Mouse (Mus musculus) kidney, adult 18-20 months (tissue): ENCODE measurements at regions not wholly inside any gene's neighbourhood (a gene's known extent, or its start where the extent isn't known, plus 50 kb on each side); places are given as distances from the start of the nearest gene placed in this dataset.

Experiments used
- DNase-seq: peaks from one replicate; pipeline ENCODE4 v3.0.0; 2021

DNA sequence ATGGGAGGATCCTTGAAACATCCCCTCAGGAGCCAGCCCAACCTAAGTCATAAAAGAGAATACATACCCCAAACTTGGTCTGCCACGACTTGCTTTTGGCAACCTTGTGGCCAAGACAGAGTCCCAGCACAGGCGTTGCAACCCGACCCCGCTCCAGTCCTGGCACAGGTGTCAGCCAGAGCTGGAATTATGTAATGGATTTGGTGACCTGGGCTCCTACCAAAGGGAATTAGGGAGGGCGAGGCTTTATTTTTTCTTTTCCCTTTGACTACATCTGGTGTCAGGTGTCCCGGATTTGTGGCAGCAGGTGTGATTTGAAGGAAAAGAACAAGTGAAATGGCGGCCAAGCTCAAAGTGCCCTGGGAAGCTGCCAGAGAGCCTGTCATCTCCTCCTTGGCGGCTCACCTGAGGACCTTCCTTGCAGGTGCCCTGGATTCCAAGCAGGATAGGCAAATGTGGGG lies 212.9 kb downstream of the Mef2c start:
- no peak for DNase-seq

GRCm38 (mm10) chr13:83717686-83718210 lies 213.9 kb downstream of the Mef2c start:
- no peak for DNase-seq

- no peak for DNase-seq
Measured at GRCm38 (mm10) chr13:83718431-83719410, 214.9 kb downstream of the Mef2c start.

DNA sequence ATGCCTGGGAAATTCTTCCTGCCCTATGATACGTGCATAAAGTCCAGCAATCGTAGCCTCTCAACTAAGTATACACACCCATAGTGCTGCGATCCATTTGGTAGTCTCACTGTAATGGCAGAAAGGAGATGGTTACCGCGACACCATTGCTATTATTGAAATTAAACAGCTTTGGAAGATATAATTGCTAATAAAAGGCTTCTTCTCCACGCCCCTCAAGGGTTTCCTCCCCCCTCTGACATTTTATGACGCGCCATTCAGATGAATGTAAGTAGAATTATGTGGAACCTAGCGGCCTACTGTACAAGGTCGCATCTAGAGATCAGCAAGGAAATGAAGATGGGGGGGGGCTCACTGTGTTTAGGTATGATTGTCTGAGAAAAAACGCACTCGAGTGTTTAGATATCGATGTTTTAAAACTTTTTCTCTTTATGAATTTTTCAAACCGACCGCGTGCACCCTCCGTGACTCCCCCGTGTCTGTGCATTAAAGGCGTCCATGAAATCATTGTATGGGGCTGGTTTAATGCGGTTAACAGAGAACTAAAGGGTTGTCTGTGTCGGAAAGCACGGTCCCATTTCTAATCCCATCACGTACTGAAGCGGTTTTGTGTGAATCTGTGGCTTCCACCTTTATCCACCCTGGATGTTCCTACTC lies 215.9 kb downstream of the Mef2c start:
- DNase-seq = no peak

DNA sequence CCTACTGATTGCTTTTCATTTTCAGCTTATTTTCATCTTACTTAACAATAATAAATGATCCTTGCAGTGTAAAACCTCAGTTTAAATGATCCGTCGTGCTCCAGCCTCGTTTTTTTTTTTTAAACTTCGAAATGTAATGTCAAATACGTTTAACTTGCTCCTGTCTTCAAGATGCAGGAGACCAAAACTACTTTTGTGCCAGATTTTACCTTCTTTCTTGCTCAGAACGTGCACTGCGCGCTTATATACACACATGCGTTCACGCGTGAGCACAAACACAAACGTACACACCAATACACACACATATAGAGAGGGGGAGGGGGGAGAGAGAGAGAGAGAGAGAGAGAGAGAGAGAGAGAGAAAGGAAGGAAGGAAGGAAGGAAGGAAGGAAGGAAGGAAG lies 216.5 kb downstream of the Mef2c start:
- no peak for DNase-seq

DNA sequence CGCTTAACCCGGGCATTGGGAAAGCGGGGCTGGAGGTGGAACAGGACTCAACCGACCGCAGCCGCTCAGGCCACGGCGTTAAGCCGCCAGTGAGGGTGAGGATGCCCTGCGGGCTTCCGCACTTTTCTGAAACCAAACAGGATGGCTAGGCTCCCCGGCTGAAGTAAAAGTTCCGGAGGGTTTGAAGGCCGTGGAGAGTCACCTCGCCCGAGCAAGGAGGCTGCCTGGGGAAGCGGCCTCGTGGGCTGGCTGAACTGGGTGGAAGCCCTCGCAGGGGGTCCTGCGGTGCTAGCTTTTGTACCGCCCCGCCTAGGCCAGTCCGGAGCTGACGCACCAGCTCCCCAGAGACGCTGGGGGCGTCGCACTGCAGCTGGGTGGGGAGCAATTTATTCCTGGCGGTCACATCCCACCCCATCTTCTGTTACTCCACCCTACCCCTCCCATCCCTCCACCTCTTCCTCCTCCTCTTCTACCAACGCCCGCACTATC lies 217.1 kb downstream of the Mef2c start:
- DNase-seq = no peak

GRCm38 (mm10) chr13:83721563-83721962 lies 217.7 kb downstream of the Mef2c start:
- no peak for DNase-seq

- DNase-seq = no peak
Measured at GRCm38 (mm10) chr13:83722241-83722640, 218.4 kb downstream of the Mef2c start.

DNA sequence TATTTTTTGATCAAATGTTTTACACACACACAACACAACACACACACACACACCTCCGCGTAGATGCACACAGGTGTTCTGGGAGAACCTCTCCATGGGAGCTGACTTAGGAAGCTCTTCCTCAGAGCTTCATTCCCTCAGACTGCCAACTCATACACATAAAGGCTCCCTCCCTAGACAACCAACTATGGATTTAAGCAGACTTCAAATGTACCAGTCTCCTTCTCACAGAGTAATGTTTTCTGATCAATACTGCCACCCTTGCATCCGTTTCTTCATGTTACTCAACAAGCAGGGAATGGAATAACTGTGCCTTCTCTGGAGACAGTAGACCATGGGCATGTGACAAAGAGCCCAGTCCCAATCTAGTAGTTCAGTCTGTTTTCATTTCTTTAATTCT lies 219.0 kb downstream of the Mef2c start:
- DNase-seq = no peak

- DNase-seq = no peak
Measured at GRCm38 (mm10) chr13:83723396-83723795, 219.6 kb downstream of the Mef2c start.

DNA sequence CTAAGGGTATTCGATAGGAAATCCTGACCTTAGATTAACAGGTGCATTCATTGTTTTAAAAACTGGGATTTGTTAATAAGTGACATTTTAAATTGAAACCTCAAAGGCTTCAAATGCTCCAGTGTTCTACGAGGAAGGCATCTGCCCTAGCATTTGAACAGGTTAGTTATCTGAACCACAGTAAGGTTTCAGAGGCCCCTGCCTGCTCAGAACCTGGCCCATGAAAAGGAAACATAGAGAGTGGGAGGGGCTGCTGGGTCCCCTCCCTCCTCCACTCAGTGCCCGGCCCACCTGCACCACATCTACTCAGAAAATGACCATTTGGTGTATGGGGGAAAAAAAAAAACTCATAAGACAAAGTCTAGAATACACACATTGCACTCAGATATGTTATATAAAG lies 220.4 kb downstream of the Mef2c start:
- DNase-seq = no peak

DNA sequence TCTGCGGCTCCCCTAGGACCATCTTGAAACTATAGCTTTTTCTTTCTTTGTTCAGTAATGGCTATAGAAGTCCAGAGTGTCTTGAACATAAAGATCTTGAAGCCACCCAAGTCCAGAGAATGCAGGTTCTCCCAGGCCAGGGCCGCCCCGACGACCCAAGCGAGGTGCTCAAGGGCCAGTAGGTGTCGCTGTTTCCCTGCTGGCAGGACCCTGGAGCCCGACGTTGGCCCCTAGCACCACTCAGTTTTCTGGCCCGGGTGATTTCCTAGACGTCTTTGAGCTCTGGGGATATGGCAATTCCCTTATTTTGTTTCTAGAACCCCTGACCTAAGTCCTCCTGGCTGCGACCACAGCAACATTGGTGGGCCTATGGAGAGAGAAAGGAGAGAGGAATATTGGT lies 221.2 kb downstream of the Mef2c start:
- peak; percentile 54 for DNase-seq

- DNase-seq = no peak
Measured at GRCm38 (mm10) chr13:83725831-83726230, 222.0 kb downstream of the Mef2c start.

DNA sequence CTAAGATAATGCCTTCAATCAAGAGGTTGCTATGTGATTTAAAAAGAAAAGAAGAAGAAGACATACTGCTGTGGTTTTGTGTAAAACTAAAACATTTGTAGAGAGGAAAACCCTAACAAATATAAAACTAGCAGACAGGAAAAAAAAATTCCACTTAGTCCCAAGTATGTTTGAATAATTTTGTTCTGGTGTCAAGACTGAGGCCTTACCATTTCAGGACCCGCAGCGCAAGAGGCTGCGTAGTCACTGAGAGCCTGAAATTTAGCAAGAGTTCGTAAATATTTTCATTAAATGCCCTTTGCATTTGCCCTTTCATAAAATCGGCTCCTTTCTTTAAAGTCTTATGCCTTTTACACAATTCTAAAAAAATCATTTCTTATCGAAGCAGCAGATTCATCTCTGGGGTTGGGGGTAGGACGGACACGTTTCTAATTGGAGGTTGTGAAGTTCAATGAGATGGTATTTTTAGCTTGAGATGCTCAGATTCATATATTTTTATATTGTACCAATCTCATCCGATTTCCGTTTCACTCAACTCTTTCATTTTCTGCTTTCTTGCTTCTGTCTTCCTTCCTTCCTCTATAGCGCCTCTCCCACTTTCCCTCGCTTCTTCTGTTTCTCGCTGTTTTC lies 222.6 kb downstream of the Mef2c start:
- no peak for DNase-seq

- DNase-seq = no peak
Measured at GRCm38 (mm10) chr13:83727051-83727765, 223.4 kb downstream of the Mef2c start.

GRCm38 (mm10) chr13:83727766-83728395 lies 224.0 kb downstream of the Mef2c start:
- no peak for DNase-seq

DNA sequence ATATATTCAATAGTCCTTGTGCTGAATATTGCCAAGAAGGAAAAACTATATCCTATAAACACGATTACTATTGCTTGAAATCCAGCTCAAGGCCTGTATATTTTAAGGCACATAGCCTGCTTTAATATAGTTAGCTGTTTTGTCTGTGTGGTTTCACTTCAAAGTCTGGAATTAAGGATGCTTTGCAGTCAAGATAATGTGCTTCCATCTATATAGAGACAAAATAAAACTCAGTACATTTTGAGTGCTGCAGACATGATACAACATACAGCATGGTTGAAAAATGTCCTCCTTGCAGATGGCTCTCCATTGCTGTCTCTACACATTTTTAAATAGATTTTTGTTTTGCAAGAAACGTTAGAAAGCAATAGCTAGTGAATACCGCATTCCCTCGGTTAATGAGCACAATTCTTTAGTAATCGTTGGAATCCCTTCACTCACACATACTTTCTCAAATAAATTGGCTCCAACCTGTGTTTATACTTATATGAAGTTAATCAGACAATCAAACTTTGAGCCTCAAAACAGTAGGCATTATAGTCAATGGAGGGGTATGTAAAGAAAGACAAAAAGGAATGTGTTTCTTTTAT lies 224.7 kb downstream of the Mef2c start:
- DNase-seq = no peak

GRCm38 (mm10) chr13:83729331-83730009 lies 225.6 kb downstream of the Mef2c start:
- DNase-seq = peak; percentile 60

GRCm38 (mm10) chr13:83730155-83730712 lies 226.4 kb downstream of the Mef2c start:
- DNase-seq = no peak

GRCm38 (mm10) chr13:83730713-83731480 lies 227.1 kb downstream of the Mef2c start:
- peak; percentile 69 for DNase-seq
